Mouse (Mus musculus): ENCODE results near the gene Zmynd11. TPM values are rescaled to one million over a fixed set of nuclear protein-coding genes. Genes with fewer than 3 reads are reported as not detected.
A peak's percentile ranks its signal among the peaks of the same experiment; 100 is the strongest.

Gene Zmynd11
- polyA plus RNA-seq, 1 experiment from 2014 or later, result 87.9 TPM

DNA sequence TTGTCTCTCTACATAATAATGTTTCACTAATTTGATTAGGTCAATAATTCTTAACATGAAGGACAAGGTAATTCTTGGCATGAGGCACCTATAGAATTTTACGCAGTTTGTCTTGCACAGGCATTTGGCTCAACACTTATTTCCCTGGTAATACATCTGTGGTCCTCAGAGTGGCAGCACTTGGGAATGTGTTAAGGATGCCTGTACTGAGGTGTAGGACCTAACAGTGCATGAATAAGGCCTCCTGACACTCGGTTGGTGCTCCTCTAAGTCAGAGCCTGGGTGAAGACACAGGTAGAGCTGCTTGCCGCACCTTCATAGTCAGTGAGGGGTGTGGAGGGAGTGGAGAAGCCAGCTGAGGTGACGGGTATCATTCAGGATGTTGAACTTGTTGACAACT lies 81.8 kb downstream of the Zmynd11 start:
- H3K9ac ChIP-seq, result no peak overlapping the region
- no peaks in the 10 kb centered on the region for H3K27me3 ChIP-seq (replicated peaks)
- H3K9me3 ChIP-seq, result no peaks in the 10 kb centered on the region
- no peak overlapping the region for H3K4me3 ChIP-seq (replicated peaks)
- no peak for ATAC-seq
- 89% methylated on average over 4 of the region's 4 CpGs for WGBS
- no peaks in the 10 kb centered on the region for H3K4me1 ChIP-seq (replicated peaks)
- H3K27ac ChIP-seq, result no peak overlapping the region
- peaks cover 18% of the 10 kb centered on the region for H3K36me3 ChIP-seq
- no peak overlapping the region for H3K4me2 ChIP-seq (replicated peaks)

GRCm38 (mm10) chr13:9681492-9681891 lies 83.6 kb downstream of the Zmynd11 start:
- H3K9me3 ChIP-seq, result no peaks in the 10 kb centered on the region
- H3K36me3 ChIP-seq, result peaks cover 5% of the 10 kb centered on the region
- H3K9ac ChIP-seq, result no peak overlapping the region
- no peak overlapping the region for H3K4me2 ChIP-seq (replicated peaks)
- H3K27ac ChIP-seq, result no peak overlapping the region
- H3K4me3 ChIP-seq (replicated peaks), result no peak overlapping the region
- ATAC-seq, result no peak
- H3K27me3 ChIP-seq (replicated peaks), result no peaks in the 10 kb centered on the region
- WGBS, result 96% methylated on average over 3 of the region's 3 CpGs
- no peaks in the 10 kb centered on the region for H3K4me1 ChIP-seq (replicated peaks)

DNA sequence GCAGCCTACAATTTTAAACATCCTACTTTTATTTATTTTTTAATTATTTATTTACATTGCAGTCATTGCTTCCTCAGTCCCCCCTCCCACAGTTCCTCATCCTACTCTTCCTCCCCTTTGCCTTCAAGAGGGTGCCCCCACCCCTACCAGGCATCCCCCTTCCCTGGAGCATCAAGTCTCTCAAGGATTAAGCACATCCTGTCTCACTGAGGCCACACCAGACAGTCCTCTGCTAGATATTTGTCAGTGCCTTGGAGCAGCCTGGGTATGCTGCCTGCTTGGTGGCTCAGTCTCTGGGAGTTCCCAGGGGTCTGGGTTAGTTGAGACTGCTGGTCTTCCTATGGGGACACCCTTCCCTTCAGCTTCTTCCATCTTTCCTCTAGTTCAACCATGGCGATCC lies 91.0 kb downstream of the Zmynd11 start:
- H3K4me3 ChIP-seq (replicated peaks), result no peak overlapping the region
- no peaks in the 10 kb centered on the region for H3K36me3 ChIP-seq
- no peaks in the 10 kb centered on the region for H3K9me3 ChIP-seq
- H3K4me1 ChIP-seq (replicated peaks), result no peaks in the 10 kb centered on the region
- no peak for ATAC-seq
- no peak overlapping the region for H3K27ac ChIP-seq
- no peak overlapping the region for H3K4me2 ChIP-seq (replicated peaks)
- no peaks in the 10 kb centered on the region for H3K27me3 ChIP-seq (replicated peaks)
- 95% methylated on average over 1 of the region's 1 CpGs for WGBS
- H3K9ac ChIP-seq, result no peak overlapping the region

GRCm38 (mm10) chr13:9669246-9669645 lies 95.9 kb downstream of the Zmynd11 start:
- H3K9ac ChIP-seq, result no peak overlapping the region
- whole genome bisulfite sequencing, result 91% methylated on average over 5 of the region's 5 CpGs
- H3K4me2 ChIP-seq (replicated peaks), result no peak overlapping the region
- H3K4me3 ChIP-seq (replicated peaks), result no peak overlapping the region
- no peak overlapping the region for H3K27ac ChIP-seq
- no peaks in the 10 kb centered on the region for H3K4me1 ChIP-seq (replicated peaks)
- H3K36me3 ChIP-seq, result no peaks in the 10 kb centered on the region
- no peak for ATAC-seq
- no peaks in the 10 kb centered on the region for H3K27me3 ChIP-seq (replicated peaks)
- no peaks in the 10 kb centered on the region for H3K9me3 ChIP-seq

DNA sequence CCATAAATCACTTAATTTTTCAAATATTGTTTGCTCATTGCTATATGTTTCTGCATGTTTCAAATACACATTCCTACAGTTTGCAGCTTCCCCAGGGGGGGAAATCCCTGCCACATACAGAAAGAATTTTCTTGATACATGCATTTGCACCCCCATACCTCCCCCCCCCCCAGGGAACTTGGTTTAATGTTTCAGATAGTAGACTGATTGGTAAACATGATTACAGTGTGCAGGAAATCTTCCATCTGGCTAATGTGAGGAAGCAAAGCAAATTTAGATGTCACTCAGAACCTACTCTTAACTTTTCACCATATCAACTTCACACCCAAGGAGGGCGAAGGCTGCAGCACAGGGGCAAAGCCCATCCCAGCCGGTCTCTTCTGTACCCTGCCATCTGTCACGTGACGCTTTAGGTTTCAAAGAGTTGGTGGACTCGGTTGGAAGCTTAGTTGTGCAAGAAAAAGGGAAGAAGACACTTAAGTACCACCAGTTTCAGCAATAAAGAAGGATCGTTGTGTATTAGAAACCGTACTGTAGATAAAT lies 97.1 kb downstream of the Zmynd11 start:
- no peak for ATAC-seq
- WGBS, result 81% methylated on average over 7 of the region's 7 CpGs

GRCm38 (mm10) chr13:9663593-9663992 lies 101.5 kb downstream of the Zmynd11 start:
- no peak overlapping the region for H3K4me3 ChIP-seq (replicated peaks)

More for the DNA sequence above, 97.1 kb downstream of the Zmynd11 start:
- H3K4me1 ChIP-seq (replicated peaks), result no peaks in the 10 kb centered on the region
- H3K4me2 ChIP-seq (replicated peaks), result no peak overlapping the region
- no peaks in the 10 kb centered on the region for H3K27me3 ChIP-seq (replicated peaks)
- no peaks in the 10 kb centered on the region for H3K9me3 ChIP-seq
- H3K27ac ChIP-seq, result no peak overlapping the region
- no peak overlapping the region for H3K9ac ChIP-seq
- no peaks in the 10 kb centered on the region for H3K36me3 ChIP-seq
- no peak overlapping the region for H3K4me3 ChIP-seq (replicated peaks)

DNA sequence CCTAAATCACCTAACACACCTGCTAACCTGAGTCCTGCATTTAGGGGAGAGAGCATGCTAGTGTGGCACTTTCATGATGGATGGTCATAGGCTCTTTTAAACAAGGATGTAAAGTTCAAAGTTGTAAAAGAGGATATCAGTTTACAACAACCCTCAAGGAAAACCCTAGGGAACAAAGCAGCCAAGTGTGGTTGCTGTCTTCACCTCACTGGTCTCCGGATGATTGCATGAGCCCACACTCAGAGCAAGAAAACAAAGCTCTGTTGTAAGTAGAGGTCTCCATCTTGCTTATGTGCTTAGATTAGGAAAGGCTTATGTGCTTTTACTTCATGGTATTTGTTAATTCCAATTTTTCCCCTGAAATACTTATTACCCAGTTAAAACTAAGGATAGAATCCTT lies 104.4 kb downstream of the Zmynd11 start:
- Histone ChIP-seq H3K4me2 (replicated peaks) (no peak overlapping the region), H3K27me3 (replicated peaks) (no peaks in the 10 kb centered on the region), H3K36me3 (0 out of 2 replicates have a peak, but pooled peaks cover 4% of the 10 kb centered on the region), H3K4me3 (replicated peaks) (no peak overlapping the region), H3K27ac (no peak overlapping the region), H3K4me1 (replicated peaks) (no peaks in the 10 kb centered on the region), H3K9ac (no peak overlapping the region), H3K9me3 (no peaks in the 10 kb centered on the region)
- 62% methylated on average over 1 of the region's 1 CpGs for WGBS
- no peak for ATAC-seq

More at GRCm38 (mm10) chr13:9663593-9663992, 101.5 kb downstream of the Zmynd11 start:
- Histone ChIP-seq H3K27me3 (replicated peaks) (no peaks in the 10 kb centered on the region), H3K27ac (no peak overlapping the region), H3K9me3 (no peaks in the 10 kb centered on the region), H3K36me3 (no peaks in the 10 kb centered on the region), H3K4me2 (replicated peaks) (no peak overlapping the region), H3K4me1 (replicated peaks) (no peaks in the 10 kb centered on the region), H3K9ac (no peak overlapping the region)
- no peak for ATAC-seq
- WGBS, result 96% methylated on average over 1 of the region's 1 CpGs

GRCm38 (mm10) chr13:9656613-9657012 lies 108.5 kb downstream of the Zmynd11 start:
- no peak for ATAC-seq
- no peaks in the 10 kb centered on the region for H3K27me3 ChIP-seq (replicated peaks)
- no peak overlapping the region for H3K27ac ChIP-seq
- 95% methylated on average over 6 of the region's 6 CpGs for WGBS
- no peak overlapping the region for H3K4me2 ChIP-seq (replicated peaks)
- 0 out of 2 replicates have a peak, but pooled peaks cover 4% of the 10 kb centered on the region for H3K36me3 ChIP-seq
- no peak overlapping the region for H3K4me3 ChIP-seq (replicated peaks)
- H3K4me1 ChIP-seq (replicated peaks), result no peaks in the 10 kb centered on the region
- no peak overlapping the region for H3K9ac ChIP-seq
- no peaks in the 10 kb centered on the region for H3K9me3 ChIP-seq

DNA sequence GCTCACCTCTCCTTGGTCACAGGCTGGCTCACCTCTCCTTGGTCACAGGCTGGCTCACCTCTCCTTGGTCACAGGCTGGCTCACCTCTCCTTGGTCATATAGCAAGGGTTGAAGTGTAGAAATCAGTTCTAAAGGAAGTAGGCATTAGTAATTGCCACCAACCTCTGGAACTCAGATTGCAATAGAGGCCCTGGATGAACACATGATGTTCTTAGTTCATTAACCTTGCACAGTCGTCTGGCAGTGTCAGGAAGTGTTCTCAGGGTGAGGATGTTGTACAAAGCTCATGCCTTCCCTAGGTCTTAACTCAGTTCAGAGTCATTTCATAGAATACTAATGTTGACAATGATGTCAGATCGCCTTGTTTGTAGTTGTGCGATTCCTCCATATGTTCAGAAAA lies 112.1 kb downstream of the Zmynd11 start:
- Histone ChIP-seq H3K9ac (no peak overlapping the region), H3K27ac (no peak overlapping the region)

DNA sequence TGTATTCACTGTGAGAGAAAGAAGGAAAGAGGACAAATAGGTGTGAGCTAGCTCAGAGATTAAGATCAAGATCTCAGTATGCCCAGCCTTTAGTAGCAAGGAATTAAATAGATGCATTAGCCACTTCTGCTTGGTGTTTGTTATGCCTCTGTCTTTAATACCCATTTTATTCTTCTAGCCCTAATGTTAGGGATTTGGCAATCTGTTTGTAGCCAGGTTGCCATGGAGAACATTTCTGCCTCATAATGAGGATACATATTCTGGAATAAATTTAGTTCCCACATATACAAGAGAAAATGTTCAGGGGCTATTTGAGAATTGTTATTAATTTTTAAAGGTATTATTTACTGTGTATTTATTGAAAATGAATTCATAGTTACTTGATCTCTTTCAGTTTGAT lies 114.5 kb downstream of the Zmynd11 start:
- H3K9ac ChIP-seq, result no peak overlapping the region
- no peaks in the 10 kb centered on the region for H3K4me1 ChIP-seq (replicated peaks)
- no peak for ATAC-seq
- no peak overlapping the region for H3K27ac ChIP-seq
- H3K27me3 ChIP-seq (replicated peaks), result no peaks in the 10 kb centered on the region
- no peak overlapping the region for H3K4me2 ChIP-seq (replicated peaks)
- no peaks in the 10 kb centered on the region for H3K36me3 ChIP-seq
- H3K9me3 ChIP-seq, result no peaks in the 10 kb centered on the region
- no peak overlapping the region for H3K4me3 ChIP-seq (replicated peaks)

More for the DNA sequence above, 112.1 kb downstream of the Zmynd11 start:
- no peak; the same call in 1 of the 2 replicates for ATAC-seq
- no peaks in the 10 kb centered on the region for H3K27me3 ChIP-seq (replicated peaks)
- no peaks in the 10 kb centered on the region for H3K4me1 ChIP-seq (replicated peaks)
- no peak overlapping the region for H3K4me3 ChIP-seq (replicated peaks)
- 85% methylated on average over 3 of the region's 3 CpGs for WGBS
- no peaks in the 10 kb centered on the region for H3K9me3 ChIP-seq
- H3K4me2 ChIP-seq (replicated peaks), result no peak overlapping the region
- H3K36me3 ChIP-seq, result 0 out of 2 replicates have a peak, but pooled peaks cover 4% of the 10 kb centered on the region

DNA sequence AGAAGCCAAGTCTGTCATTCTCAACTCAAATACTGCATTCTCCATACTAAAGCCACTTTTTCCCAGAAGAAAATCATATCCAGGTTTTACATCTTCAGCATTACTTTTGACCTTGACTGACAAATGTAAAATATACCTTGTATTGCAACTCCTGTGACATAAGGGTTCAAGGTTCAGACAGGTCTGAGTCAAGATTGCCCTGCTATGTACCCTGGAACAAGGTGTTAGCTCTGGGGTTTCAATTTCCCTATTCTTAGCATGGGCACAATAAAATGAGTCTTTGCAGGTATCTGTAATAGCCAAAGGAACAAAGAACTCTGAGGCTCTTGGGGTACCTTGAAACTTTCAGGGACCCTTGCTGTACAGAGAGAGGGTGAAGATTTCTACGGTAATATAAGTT lies 115.2 kb downstream of the Zmynd11 start:
- 83% methylated on average over 1 of the region's 1 CpGs for WGBS
- Histone ChIP-seq H3K27me3 (replicated peaks) (no peaks in the 10 kb centered on the region), H3K27ac (no peak overlapping the region), H3K4me2 (replicated peaks) (no peak overlapping the region), H3K9me3 (no peaks in the 10 kb centered on the region), H3K4me1 (replicated peaks) (no peaks in the 10 kb centered on the region), H3K9ac (no peak overlapping the region), H3K36me3 (no peaks in the 10 kb centered on the region), H3K4me3 (replicated peaks) (no peak overlapping the region)
- ATAC-seq, result peak; percentile 79; the same call in 1 of the 2 replicates

- WGBS, result 91% methylated on average over 13 of the region's 13 CpGs
- H3K9ac ChIP-seq, result no peak overlapping the region
- no peak overlapping the region for H3K4me2 ChIP-seq (replicated peaks)
These were observed 116.4 kb downstream of the Zmynd11 start for GRCm38 (mm10) chr13:9648716-9649115.

DNA sequence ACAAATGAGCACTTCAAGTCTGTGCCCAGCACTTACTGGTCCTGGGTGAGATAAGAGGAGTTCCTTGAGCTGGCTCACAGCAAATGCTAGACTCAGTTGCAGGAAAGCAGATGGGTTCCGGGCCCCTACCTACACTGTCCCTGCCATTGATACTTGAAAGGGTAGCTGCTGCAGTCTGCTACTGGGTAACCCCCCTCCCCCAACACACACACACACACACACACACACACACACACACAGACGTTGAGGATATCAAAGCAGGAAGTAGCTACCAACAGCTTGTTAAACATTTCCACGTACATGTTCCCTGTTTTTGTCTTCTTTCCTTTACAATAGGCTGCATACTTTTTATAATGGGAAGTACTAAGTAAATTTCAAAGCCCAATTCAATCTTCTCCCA lies 127.2 kb downstream of the Zmynd11 start:
- no peaks in the 10 kb centered on the region for H3K9me3 ChIP-seq
- no peak overlapping the region for H3K4me2 ChIP-seq (replicated peaks)
- H3K27me3 ChIP-seq (replicated peaks), result no peaks in the 10 kb centered on the region
- no peak for ATAC-seq
- no peaks in the 10 kb centered on the region for H3K36me3 ChIP-seq
- H3K27ac ChIP-seq, result no peak overlapping the region
- H3K4me1 ChIP-seq (replicated peaks), result no peaks in the 10 kb centered on the region
- no peak overlapping the region for H3K9ac ChIP-seq
- H3K4me3 ChIP-seq (replicated peaks), result no peak overlapping the region
- WGBS, result 47% methylated on average over 3 of the region's 3 CpGs

More at GRCm38 (mm10) chr13:9648716-9649115, 116.4 kb downstream of the Zmynd11 start:
- no peak for ATAC-seq
- Histone ChIP-seq H3K4me1 (replicated peaks) (no peaks in the 10 kb centered on the region), H3K27ac (no peak overlapping the region), H3K4me3 (replicated peaks) (no peak overlapping the region), H3K36me3 (no peaks in the 10 kb centered on the region), H3K9me3 (no peaks in the 10 kb centered on the region), H3K27me3 (replicated peaks) (no peaks in the 10 kb centered on the region)
